ENCODE assay signal across 8 mouse cellular contexts in genomic region chrX:98936707-98937554, GRCm38 (mm10). TPM values are rescaled to one million over a fixed set of nuclear protein-coding genes. Genes with fewer than 3 reads are reported as not detected.
DNase-seq lines count a peak whose midpoint lies in the region; ATAC-seq lines count a peak whose summit lies in the region.

No protein-coding gene starts in this region.

- ATAC-seq in hindbrain, embryonic 12.5 days (ENCODE audit: low FRiP score): peak; percentile 93

- peak overlapping the region; percentile 66 for H3K9ac ChIP-seq in hindbrain, embryonic 12.5 days

- H3K4me2 ChIP-seq in hindbrain, embryonic 12.5 days (replicated peaks): peak overlapping the region; percentile 51

- no peaks in the 10 kb centered on the region for H3K9me3 ChIP-seq in hindbrain, embryonic 12.5 days (replicated peaks)

- peak; percentile 94 for DNase-seq in Muller cell, postnatal 12 days (ENCODE audit: inconsistent ontology term)
- peak; percentile 96 for DNase-seq in cerebellum, adult 9-11 months
- peak; percentile 98 for DNase-seq in frontal cortex, adult 2 months (ENCODE audit: extremely low spot score in 1 of 2, low spot score in 1 of 2)
- peak; percentile 95 for DNase-seq in layer of hippocampus, postnatal 25 days (ENCODE audit: extremely low spot score in 1 of 2, low spot score in 1 of 2)
- DNase-seq in lung, postnatal 25 days (ENCODE audit: low spot score): peak; percentile 94
- peak; percentile 87 for DNase-seq in retina, embryonic 14.5 days (ENCODE audit: low spot score)
- DNase-seq in thymus, postnatal 4 days: peak; percentile 93

- no peaks in the 10 kb centered on the region for H3K36me3 ChIP-seq in hindbrain, embryonic 12.5 days

- peak overlapping the region; percentile 55 for H3K4me3 ChIP-seq in hindbrain, embryonic 12.5 days

- WGBS in hindbrain, embryonic 12.5 days: 26% methylated on average over 66 of the region's 66 CpGs

- peak overlapping the region; percentile 92 for H3K27ac ChIP-seq in hindbrain, embryonic 12.5 days

- peaks cover 5% of the 10 kb centered on the region; the same call in 1 of the 2 replicates for H3K4me1 ChIP-seq in hindbrain, embryonic 12.5 days

- no peaks in the 10 kb centered on the region for H3K27me3 ChIP-seq in hindbrain, embryonic 12.5 days

RNA-seq across cellular contexts. Expression of gene Yipf6, which starts 0.8 kb away (rescaled TPM):
- 21.9 and 22.7 TPM in 2 replicates for polyA plus RNA-seq in frontal cortex, adult 2 months (2012; rRNA removed)
- 21.1 and 23.0 TPM in 2 replicates for polyA plus RNA-seq in hindbrain, embryonic 12.5 days (2016; fragmentation: Nextera tagmentation; extraction: Ambion mirVana)
- total RNA-seq in layer of hippocampus, postnatal 25 days (2021): 10 to 100 TPM; 32.8 to 36.6 TPM

RNA-seq across cellular contexts. Expression of gene Ophn1, which starts 46.1 kb away (rescaled TPM):
- polyA plus RNA-seq in frontal cortex, adult 2 months (2012; rRNA removed): 30.5 and 36.8 TPM in 2 replicates
- 31.1 and 38.1 TPM in 2 replicates for polyA plus RNA-seq in hindbrain, embryonic 12.5 days (2016; fragmentation: Nextera tagmentation; extraction: Ambion mirVana)
- 10 to 100 TPM; 37.9 to 39.3 TPM for total RNA-seq in layer of hippocampus, postnatal 25 days (2021)

Comparison
In these comparisons a context has a peak if more than half of its experiments do, and no peak if none do; other contexts are left out.
1. Peak in every context shown above with its lines: DNase-seq, ATAC-seq, H3K4me3 ChIP-seq and H3K27ac ChIP-seq.